Mouse (Mus musculus): ENCODE results near the gene Eif4b.

- TF ChIP-seq CTCF (IDR thresholded peaks at IDR 0.05; ENCODE audit: low read depth) (no peak), EP300 (optimal IDR thresholded peaks at IDR 0.05) (no peak)
Observed at GRCm38 (mm10) chr15:102099260-102099659, 25.7 kb downstream of the Eif4b start.
